Mouse (Mus musculus): ENCODE data around the gene Nup210. TPM values are rescaled to one million over a fixed set of nuclear protein-coding genes. Genes with fewer than 3 reads are reported as not detected.
"Not testable (repeated sequence)": the region's sequence is repeated elsewhere in the genome, so short reads cannot be mapped to it uniquely, and the experiment has no call there.

Nup210 gene
- polyA plus RNA-seq, 1 experiment from 2014 or later: 27.5 TPM

DNA sequence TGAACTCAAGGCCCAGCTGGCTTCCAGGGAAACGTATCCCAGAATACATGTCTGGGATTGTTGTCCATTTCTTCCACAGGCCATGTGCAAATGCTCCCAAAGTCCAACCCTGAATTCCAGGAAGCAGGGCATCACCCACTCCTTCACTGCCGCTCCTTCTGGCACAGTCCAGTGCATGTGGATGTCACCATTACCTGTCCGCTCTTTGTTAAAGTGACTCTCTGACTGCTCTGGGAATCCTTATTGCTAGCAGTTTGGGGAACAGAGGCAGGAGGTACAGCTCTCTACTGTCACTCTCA, 4.7 kb downstream of the Nup210 start:
- Histone ChIP-seq H3K9me3 (no peaks in the 10 kb centered on the region), H3K9ac (no peak overlapping the region), H3K4me2 (no peak overlapping the region), H3K4me3 (no peak overlapping the region), H3K27ac (no peak overlapping the region), H3K27me3 (peaks cover 4% of the 10 kb centered on the region; the same call in 1 of the 2 replicates), H3K36me3 (no peaks in the 10 kb centered on the region), H3K4me1 (peaks cover 7% of the 10 kb centered on the region)
- 89% methylated on average over 3 of the region's 3 CpGs for WGBS
- no peak for ATAC-seq (ENCODE audit: borderline replicate concordance, extremely low read depth, low FRiP score, low TSS enrichment)

DNA sequence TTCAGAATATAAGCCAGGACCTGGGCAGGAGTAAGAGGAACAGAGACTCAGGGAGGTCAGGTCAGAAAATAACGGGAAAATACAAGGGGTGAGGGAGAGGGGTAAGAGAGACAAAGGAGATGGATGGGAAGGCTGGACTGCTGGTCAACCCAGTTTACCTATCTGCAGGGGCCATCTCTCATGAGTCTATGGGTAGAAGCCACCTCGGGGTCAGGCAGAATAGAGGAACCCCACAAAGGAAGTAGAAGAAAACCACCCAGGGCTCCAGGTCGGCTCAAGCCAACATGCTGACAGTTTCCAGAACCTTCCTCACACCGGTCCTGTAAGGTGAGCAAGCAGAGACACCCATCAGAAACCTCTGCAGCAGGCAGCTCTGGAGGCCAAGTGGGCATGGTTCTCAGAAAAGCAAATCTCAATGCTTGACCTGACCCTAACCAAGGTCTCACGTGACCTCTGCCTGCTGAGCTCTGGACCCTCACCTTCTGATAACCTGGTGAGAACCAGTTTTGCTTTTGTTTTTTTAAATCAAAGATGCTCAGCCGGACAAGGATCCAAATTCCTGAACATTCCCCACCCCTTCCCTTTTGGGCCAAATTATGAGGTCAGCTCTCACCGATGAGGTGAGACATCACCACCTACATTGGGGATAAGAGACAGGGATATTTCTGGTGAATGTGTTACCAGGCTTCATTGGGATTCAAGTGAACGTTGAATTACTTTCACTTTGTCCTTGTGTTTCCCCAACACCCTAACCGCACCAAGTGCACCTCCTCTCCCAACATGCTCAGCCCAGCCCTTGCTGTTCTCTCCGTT, 5.3 kb downstream of the Nup210 start:
- no peak overlapping the region for H3K27ac ChIP-seq
- WGBS: 74% methylated on average over 10 of the region's 10 CpGs
- H3K4me3 ChIP-seq: no peak overlapping the region
- H3K4me1 ChIP-seq: peaks cover 4% of the 10 kb centered on the region
- no peaks in the 10 kb centered on the region for H3K9me3 ChIP-seq
- no peaks in the 10 kb centered on the region for H3K36me3 ChIP-seq
- no peak overlapping the region for H3K4me2 ChIP-seq
- peaks cover 2% of the 10 kb centered on the region; the same call in 1 of the 2 replicates for H3K27me3 ChIP-seq
- no peak overlapping the region for H3K9ac ChIP-seq
- ATAC-seq (ENCODE audit: borderline replicate concordance, extremely low read depth, low FRiP score, low TSS enrichment): no peak

DNA sequence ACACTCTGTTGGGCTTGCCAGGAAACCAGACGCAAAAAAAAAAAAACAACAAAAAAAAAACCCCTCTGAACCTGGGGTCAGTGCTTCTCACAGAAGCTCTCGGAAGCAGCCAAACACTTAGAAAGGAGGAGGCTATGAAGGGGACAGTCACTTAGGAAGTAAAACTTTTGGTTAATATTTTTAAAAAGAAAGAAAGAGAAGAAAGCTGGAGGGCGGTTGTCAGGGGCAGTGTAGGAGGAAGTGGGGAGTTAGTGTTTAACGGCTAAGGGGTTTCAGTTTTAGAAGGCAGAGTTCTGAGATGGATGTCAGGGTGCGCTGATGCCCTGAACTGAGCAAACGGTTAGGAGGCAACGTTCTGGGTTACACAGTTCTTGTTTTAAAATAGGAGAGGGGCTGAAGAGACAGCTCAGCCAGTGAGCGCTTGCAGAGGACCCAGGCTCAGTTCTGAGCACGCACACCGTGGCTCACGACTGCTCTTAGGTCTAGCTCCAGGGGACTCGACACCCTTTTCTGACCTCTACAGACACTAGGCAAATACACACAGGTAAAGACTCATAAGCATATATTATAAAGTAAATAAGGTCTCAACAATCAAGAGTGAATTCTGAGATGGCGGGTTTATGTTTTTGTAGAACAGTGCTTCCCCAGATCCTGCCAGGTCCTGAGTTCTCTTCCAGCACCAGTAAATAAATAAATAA, 6.2 kb downstream of the Nup210 start:
- no peak overlapping the region for H3K9ac ChIP-seq
- WGBS: 49% methylated on average over 13 of the region's 13 CpGs
- H3K9me3 ChIP-seq: no peaks in the 10 kb centered on the region
- no peak overlapping the region for H3K4me3 ChIP-seq
- no peaks in the 10 kb centered on the region for H3K4me1 ChIP-seq
- H3K27me3 ChIP-seq: no peaks in the 10 kb centered on the region
- no peak overlapping the region for H3K4me2 ChIP-seq
- peak overlapping the region; percentile 15; the same call in 1 of the 2 replicates for H3K27ac ChIP-seq
- no peak for ATAC-seq (ENCODE audit: borderline replicate concordance, extremely low read depth, low FRiP score, low TSS enrichment)
- no peaks in the 10 kb centered on the region for H3K36me3 ChIP-seq

DNA sequence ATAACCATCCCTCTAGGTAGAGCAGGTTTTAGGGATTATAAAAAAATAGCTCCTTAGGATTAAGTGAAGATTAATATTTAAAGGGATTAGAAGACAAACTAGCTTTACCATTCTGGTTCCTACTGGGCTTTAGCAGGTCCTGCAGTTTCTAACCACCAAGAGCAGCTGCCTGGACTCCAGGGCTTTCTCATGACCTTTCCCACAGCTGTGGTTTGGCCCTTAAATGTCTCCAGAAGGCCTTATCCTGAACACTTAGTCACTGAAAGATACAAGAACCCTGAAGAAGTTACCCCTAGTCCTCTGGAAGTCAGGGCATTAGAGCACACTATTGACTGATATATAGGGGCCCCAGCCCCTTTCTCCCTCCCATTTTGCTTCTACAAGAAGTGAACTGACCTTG, 7.1 kb downstream of the Nup210 start:
- Histone ChIP-seq H3K4me3 (no peak overlapping the region), H3K9me3 (no peaks in the 10 kb centered on the region), H3K4me2 (no peak overlapping the region), H3K27me3 (no peaks in the 10 kb centered on the region), H3K9ac (no peak overlapping the region), H3K4me1 (no peaks in the 10 kb centered on the region), H3K27ac (no peak overlapping the region), H3K36me3 (no peaks in the 10 kb centered on the region)
- no peak for ATAC-seq (ENCODE audit: borderline replicate concordance, extremely low read depth, low FRiP score, low TSS enrichment)

DNA sequence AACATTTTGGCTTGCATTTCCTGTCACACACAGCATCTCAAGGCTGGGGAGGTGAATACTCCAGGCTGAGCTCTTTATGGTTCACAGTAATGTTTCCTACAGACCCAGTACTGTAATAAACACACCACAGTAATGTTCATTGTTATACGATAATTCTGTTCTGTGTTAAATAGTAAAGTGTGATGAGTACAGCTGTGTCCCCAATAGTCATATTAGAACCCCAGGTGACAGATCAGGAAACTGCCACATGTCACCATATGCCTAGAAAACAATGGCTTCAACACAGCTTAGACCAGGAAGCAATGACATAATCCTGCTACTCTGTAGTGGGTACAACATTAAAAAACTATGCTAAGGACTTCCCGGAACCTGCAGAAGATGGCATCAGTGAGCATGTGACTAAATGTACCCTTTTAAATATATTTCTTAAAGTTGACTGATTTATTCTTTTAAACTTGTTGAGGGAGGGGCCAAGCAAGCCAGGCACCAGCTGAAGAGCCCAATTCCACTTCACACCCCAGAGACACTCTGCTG, 7.6 kb downstream of the Nup210 start:
- H3K4me2 ChIP-seq: no peak overlapping the region
- ATAC-seq (ENCODE audit: borderline replicate concordance, extremely low read depth, low FRiP score, low TSS enrichment): no peak
- no peak overlapping the region for H3K27ac ChIP-seq
- no peaks in the 10 kb centered on the region for H3K36me3 ChIP-seq
- H3K4me1 ChIP-seq: no peaks in the 10 kb centered on the region
- H3K9me3 ChIP-seq: no peaks in the 10 kb centered on the region
- H3K4me3 ChIP-seq: no peak overlapping the region
- no peak overlapping the region for H3K9ac ChIP-seq
- no peaks in the 10 kb centered on the region for H3K27me3 ChIP-seq
- 79% methylated on average over 2 of the region's 2 CpGs for WGBS

DNA sequence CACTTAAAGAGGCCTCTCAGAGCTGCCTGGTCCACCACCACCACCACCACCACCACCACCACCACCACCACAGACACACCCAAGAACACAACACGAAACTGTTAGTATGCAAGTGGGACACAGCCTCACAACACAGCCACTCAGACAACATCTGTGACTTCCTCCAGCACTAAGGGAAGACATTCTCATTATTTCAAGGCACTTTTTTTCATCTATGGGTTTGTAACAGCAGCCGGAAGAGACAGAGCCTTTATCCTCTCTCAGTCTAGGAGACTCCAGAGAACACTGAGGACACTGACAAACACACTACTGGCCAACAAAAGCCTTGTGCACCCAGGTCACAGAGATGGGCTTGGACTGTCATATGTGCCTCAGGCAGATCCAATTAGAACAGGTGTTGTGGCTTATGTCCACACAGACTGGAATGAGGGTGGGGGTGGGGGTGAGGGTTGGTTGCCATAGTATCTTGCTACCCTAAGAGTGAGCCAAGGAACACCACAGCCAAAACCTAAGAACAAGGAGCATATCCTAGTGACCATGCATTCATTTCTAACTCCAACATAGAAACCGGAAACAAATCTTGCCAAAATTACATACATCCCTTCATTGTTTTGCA, 8.2 kb downstream of the Nup210 start:
- 71% methylated on average over 3 of the region's 3 CpGs for WGBS

DNA sequence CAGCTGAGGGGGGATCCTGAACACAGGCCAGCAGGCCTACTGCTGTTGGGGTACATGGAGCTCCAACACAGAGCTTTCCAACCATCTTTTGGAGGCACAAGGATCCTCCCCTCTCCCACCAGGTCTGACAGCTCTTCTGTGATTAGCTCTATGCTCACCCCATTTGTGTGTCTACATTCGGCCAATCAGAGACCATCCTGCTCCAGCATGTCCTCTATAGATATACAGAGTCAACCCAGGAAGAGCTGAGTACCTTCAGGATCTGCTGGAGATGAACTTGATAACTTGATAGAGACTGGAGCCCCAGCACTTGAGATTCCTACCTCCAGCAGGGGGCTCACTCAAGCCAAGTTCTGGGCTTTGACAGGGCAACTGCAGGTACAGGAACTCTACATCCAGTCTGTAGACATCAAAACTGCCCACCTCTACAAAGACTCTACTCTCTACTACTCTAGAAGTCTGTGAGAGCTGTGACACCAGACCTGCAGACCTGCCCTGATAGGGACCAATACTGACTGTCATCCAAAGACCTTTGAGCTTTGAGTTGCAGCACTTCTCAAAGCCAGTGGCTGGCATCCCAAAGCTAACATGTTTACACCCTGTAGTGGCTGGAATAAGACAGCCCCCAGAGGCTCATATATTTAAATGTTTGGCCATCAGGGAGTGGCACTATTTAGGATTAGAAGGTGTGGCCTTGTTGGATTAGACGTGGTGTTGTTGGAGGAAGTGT, 11.1 kb downstream of the Nup210 start:
- ATAC-seq (ENCODE audit: borderline replicate concordance, extremely low read depth, low FRiP score, low TSS enrichment): no peak
- H3K9ac ChIP-seq: no peak overlapping the region

More for the DNA sequence above, 8.2 kb downstream of the Nup210 start:
- no peak overlapping the region for H3K4me2 ChIP-seq
- no peaks in the 10 kb centered on the region for H3K36me3 ChIP-seq
- H3K4me1 ChIP-seq: no peaks in the 10 kb centered on the region
- H3K27me3 ChIP-seq: no peaks in the 10 kb centered on the region
- H3K9ac ChIP-seq: no peak overlapping the region
- no peak overlapping the region for H3K27ac ChIP-seq
- no peak for ATAC-seq (ENCODE audit: borderline replicate concordance, extremely low read depth, low FRiP score, low TSS enrichment)
- no peak overlapping the region for H3K4me3 ChIP-seq
- H3K9me3 ChIP-seq: no peaks in the 10 kb centered on the region

DNA sequence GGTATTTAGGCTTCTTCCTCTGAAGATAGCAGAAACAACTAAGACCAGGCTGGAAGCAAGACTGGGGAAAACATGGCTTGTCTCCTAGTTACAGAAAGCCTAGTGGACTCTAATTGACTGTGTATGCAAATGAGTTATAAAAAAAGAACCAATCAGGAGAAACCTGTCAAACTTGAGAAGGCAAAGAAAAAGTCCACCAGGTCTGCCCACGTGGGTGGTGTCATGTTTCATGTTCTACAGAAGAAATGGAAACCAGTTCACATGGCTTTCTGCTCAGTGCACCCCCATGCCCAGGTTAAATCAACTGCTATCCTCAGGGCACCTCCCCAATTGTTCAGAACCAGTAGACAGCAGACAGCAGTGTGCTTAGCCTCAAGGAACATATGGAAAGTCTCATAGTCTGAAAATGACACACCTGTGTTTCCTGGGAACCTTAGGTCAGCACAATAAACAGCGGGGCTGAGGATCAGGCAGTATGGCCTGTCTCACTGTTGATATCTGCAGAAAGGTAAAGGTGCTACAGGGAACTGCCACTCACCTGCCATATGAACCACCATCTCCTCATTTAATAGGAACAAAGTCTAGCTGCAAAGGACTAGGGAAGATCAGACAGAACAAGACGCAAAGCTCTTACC, 11.7 kb downstream of the Nup210 start:
- 0 out of 2 replicates have a peak, but pooled peaks have one; percentile 27 for ATAC-seq (ENCODE audit: borderline replicate concordance, extremely low read depth, low FRiP score, low TSS enrichment)
- Histone ChIP-seq H3K4me3 (no peak overlapping the region), H3K27me3 (no peaks in the 10 kb centered on the region), H3K27ac (no peak overlapping the region), H3K36me3 (no peaks in the 10 kb centered on the region), H3K4me1 (no peaks in the 10 kb centered on the region), H3K9ac (no peak overlapping the region), H3K9me3 (no peaks in the 10 kb centered on the region), H3K4me2 (no peak overlapping the region)
- 54% methylated on average over 3 of the region's 3 CpGs for WGBS

More for the DNA sequence above, 11.1 kb downstream of the Nup210 start:
- H3K36me3 ChIP-seq: no peaks in the 10 kb centered on the region
- no peaks in the 10 kb centered on the region for H3K27me3 ChIP-seq
- no peaks in the 10 kb centered on the region for H3K4me1 ChIP-seq
- H3K27ac ChIP-seq: no peak overlapping the region
- no peak overlapping the region for H3K4me2 ChIP-seq
- H3K4me3 ChIP-seq: no peak overlapping the region
- no peaks in the 10 kb centered on the region for H3K9me3 ChIP-seq
- 86% methylated on average over 2 of the region's 2 CpGs for WGBS

DNA sequence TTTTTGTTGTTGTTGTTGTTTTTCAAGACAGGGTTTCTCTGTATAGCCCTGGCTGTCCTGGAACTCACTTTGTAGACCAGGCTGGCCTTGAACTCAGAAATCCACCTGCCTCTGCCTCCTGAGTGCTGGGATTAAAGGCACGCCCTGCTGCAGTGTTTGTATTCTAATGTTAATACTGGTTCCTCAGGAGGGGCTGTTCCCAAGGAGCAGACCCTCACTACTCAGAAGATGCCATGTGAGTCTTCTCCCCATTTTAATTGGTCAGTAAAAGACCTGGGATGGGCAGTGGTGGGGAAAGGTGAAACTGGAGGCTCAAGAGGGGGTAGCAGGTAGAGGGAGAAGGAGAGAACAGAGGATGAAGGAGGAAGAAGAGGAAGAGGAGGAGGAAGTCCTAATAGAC, 13.2 kb downstream of the Nup210 start:
- not testable (repeated sequence) for H3K36me3 ChIP-seq; H3K9me3 ChIP-seq; H3K27me3 ChIP-seq; H3K9ac ChIP-seq; H3K4me1 ChIP-seq; H3K27ac ChIP-seq; H3K4me3 ChIP-seq; ATAC-seq (ENCODE audit: borderline replicate concordance, extremely low read depth, low FRiP score, low TSS enrichment); H3K4me2 ChIP-seq
- WGBS: 70% methylated on average over 1 of the region's 1 CpGs

DNA sequence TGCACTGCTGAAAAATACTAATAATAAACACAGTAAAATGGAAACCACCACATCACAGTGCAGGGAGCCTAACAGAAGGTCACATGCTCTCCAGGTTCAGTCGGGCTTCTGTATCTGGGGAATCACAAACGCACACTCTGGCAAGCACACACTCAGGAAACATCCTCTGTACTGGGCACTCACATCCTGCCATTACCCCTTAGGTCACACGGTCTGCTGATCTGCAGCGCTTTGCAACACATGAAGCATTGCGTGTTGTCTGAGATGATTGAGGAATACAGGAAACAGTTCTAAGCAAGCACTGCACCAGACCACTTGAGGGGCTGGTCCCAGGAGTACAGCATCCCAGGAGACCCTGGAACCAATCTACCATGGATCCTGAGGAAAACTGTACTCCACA, 16.0 kb downstream of the Nup210 start:
- ATAC-seq (ENCODE audit: borderline replicate concordance, extremely low read depth, low FRiP score, low TSS enrichment): no peak

DNA sequence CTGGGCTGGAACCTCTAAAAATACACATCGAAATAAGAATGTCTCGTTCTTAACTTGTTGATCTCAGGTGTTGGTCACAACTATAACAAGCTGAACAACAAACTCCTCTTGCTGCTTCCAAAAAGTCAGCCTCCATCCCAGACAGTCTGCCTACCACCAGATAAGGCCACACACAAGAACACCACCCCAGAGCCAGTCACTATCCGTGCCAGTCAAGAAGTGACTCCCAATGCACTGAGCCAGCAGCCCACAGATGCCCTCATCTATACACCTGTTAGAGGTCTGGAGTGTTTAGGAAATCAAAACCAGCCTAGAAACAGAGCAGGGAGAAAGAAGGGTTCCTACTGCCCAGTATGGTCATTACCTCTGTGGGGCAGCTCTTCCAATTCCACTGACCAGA, 18.8 kb downstream of the Nup210 start:
- WGBS: 91% methylated on average over 3 of the region's 3 CpGs
- ATAC-seq (ENCODE audit: borderline replicate concordance, extremely low read depth, low FRiP score, low TSS enrichment): no peak

More for the DNA sequence above, 16.0 kb downstream of the Nup210 start:
- Histone ChIP-seq H3K27me3 (no peaks in the 10 kb centered on the region), H3K27ac (no peak overlapping the region), H3K36me3 (peaks cover 3% of the 10 kb centered on the region; the same call in 1 of the 2 replicates), H3K9me3 (no peaks in the 10 kb centered on the region), H3K4me3 (no peak overlapping the region), H3K9ac (no peak overlapping the region), H3K4me2 (no peak overlapping the region), H3K4me1 (no peaks in the 10 kb centered on the region)
- 63% methylated on average over 5 of the region's 5 CpGs for WGBS

More for the DNA sequence above, 18.8 kb downstream of the Nup210 start:
- H3K27ac ChIP-seq: no peak overlapping the region
- peaks cover 8% of the 10 kb centered on the region; the same call in 1 of the 2 replicates for H3K36me3 ChIP-seq
- H3K27me3 ChIP-seq: no peaks in the 10 kb centered on the region
- no peak overlapping the region for H3K9ac ChIP-seq
- H3K9me3 ChIP-seq: no peaks in the 10 kb centered on the region
- H3K4me2 ChIP-seq: no peak overlapping the region
- H3K4me1 ChIP-seq: no peaks in the 10 kb centered on the region
- no peak overlapping the region for H3K4me3 ChIP-seq

Measured in lung, embryonic 15.5 days (tissue).